Mouse (Mus musculus) G1E (cell line): ENCODE data around the gene P3h4.

Source experiments
- CTCF ChIP-seq: IDR thresholded peaks from 2 replicates; pipeline ENCODE4 v1.5.1; 2012; ENCODE audit warnings: low read depth, low read length, inconsistent platforms, mixed read lengths
- GATA1 ChIP-seq: IDR thresholded peaks from 2 replicates; pipeline ENCODE4 v1.6.1; 2012; ENCODE audit warnings: borderline replicate concordance, low read length, inconsistent platforms, mixed read lengths
- GATA2 ChIP-seq: IDR thresholded peaks from 2 replicates; pipeline ENCODE4 v1.6.1; 2012; ENCODE audit warnings: low read depth, low read length, inconsistent platforms, borderline replicate concordance
- POLR2AphosphoS5 ChIP-seq: IDR thresholded peaks from 2 replicates; pipeline ENCODE4 v1.6.1; 2012; ENCODE audit warnings: low read depth, low read length, inconsistent platforms; ENCODE audit not compliant: insufficient replicate concordance
- TAL1 ChIP-seq: conservative IDR thresholded peaks from 2 replicates; pipeline ENCODE4 v1.6.1; 2012; ENCODE audit warnings: low read depth, low read length, inconsistent platforms, mixed read lengths

GRCm38 (mm10) chr11:100402240-100402639, 12.4 kb downstream of the P3h4 start:
- TF ChIP-seq CTCF = no peak
- no peak for TF ChIP-seq GATA1
- TF ChIP-seq TAL1 = no peak
- TF ChIP-seq POLR2AphosphoS5 = no peak
- TF ChIP-seq GATA2 = no peak
